Mouse (Mus musculus) heart, postnatal 0 days (tissue): Measurements from ENCODE around the gene Rxylt1. TPM values are rescaled to one million over a fixed set of nuclear protein-coding genes. Genes with fewer than 3 reads are reported as not detected.
A peak's percentile ranks its signal among the peaks of the same experiment; 100 is the strongest.

Experiments
- ATAC-seq: fragments of 200-750 bp; cut with Nextera tagmentation; 2 replicates; pipeline ENCODE4 v1.8.0; 2017; ENCODE audit warnings: low read depth, moderate number of reproducible peaks, moderate library complexity; ENCODE audit not compliant: insufficient read depth
- DNase-seq: peaks from one replicate; pipeline ENCODE4 v3.0.0-alpha.2; 2016; ENCODE audit warnings: low spot score
- H3K27ac ChIP-seq: fragments of 300-500 bp; sonication (generic); 2 replicates; pipeline ENCODE4 v1.5.1; 2014; ENCODE audit warnings: low read depth, mild to moderate bottlenecking
- H3K27me3 ChIP-seq: fragments of 300-500 bp; sonication (generic); 2 replicates; pipeline ENCODE4 v1.6.1; 2014; ENCODE audit warnings: low read length, mixed read lengths; ENCODE audit not compliant: control insufficient read depth, insufficient read depth
- H3K36me3 ChIP-seq: fragments of 300-500 bp; sonication (generic); replicated peaks from 2 replicates; pipeline ENCODE4 v1.6.1; 2014; ENCODE audit warnings: low read length, mixed read lengths; ENCODE audit not compliant: control insufficient read depth, insufficient read depth
- H3K4me1 ChIP-seq: fragments of 300-500 bp; sonication (generic); 2 replicates; pipeline ENCODE4 v1.6.1; 2014; ENCODE audit warnings: antibody characterized with exemption; ENCODE audit not compliant: control insufficient read depth, insufficient read depth
- H3K4me2 ChIP-seq: fragments of 300-500 bp; sonication (generic); 2 replicates; pipeline ENCODE4 v1.6.1; 2014; ENCODE audit warnings: low read depth, mild to moderate bottlenecking, low read length, moderate library complexity
- H3K4me3 ChIP-seq: fragments of 300-500 bp; sonication (generic); 2 replicates; pipeline ENCODE4 v1.5.1; 2014; ENCODE audit warnings: low read depth, low read length
- H3K9ac ChIP-seq: fragments of 300-500 bp; sonication (generic); replicated peaks from 2 replicates; pipeline ENCODE4 v1.6.1; 2014; ENCODE audit warnings: low read depth, low read length, mixed read lengths
- H3K9me3 ChIP-seq: fragments of 300-500 bp; sonication (generic); replicated peaks from 2 replicates; pipeline ENCODE4 v1.6.1; 2016; ENCODE audit warnings: low read length; ENCODE audit not compliant: control insufficient read depth
- CTCF ChIP-seq: IDR thresholded peaks from 2 replicates; pipeline ENCODE4 v1.5.1; 2016; ENCODE audit warnings: antibody characterized with exemption, control low read depth, low read depth
- EP300 ChIP-seq: IDR thresholded peaks from 2 replicates; pipeline ENCODE4 v1.6.1; 2016; ENCODE audit warnings: antibody characterized with exemption, low read depth
- WGBS: fragments of 180-500 bp; shearing (Covaris S2); extraction: QIAGEN DNeasy Blood & Tissue Kit; methylation state at CpG from one replicate; pipeline ENCODE4 v1.1.7; 2014; 5-methylcytosine and 5-hydroxymethylcytosine counted together
- polyA plus RNA-seq: library from polyadenylated mRNA; unstranded; fragments of >200 nt; fragmentation: Nextera tagmentation; extraction: Ambion mirVana; gene quantifications from 2 replicates; pipeline ENCODE4 v1.2.1, GENCODE M21; 2015
- total RNA-seq: library from RNA; depleted of rRNA; stranded (reverse); fragments of >200 nt; gene quantifications from 2 replicates; pipeline ENCODE4 v1.2.3, GENCODE M21; 2014; ENCODE audit warnings: low replicate concordance

The Rxylt1 gene
- total and polyA plus RNA-seq, 2 experiments from 2014 or later, result 13.2 to 48.9 TPM

- Histone ChIP-seq H3K4me2 (peak within 1 kb of the TSS; percentile 69), H3K9ac (peak within 1 kb of the TSS; percentile 68), H3K27me3 (peaks cover 24% of the 10 kb centered on the region; the same call in 1 of the 2 replicates), H3K4me3 (peak within 1 kb of the TSS; percentile 71), H3K4me1 (no peaks in the 10 kb centered on the region), H3K36me3 (no peaks in the 10 kb centered on the region), H3K9me3 (no peaks in the 10 kb centered on the region), H3K27ac (peak within 1 kb of the TSS; percentile 69)
- peak; percentile 77 for ATAC-seq
- WGBS, result under 1% methylated on average over 63 of the region's 79 CpGs
- DNase-seq, result peak; percentile 43
- TF ChIP-seq CTCF (no peak), EP300 (no peak)
These were observed 50.1 kb downstream of the Rxylt1 start, which contains the start of gene Srgap1 for GRCm38 (mm10) chr10:122046904-122047726. TSS of gene Srgap1 (minus strand) at chr10:122047315.

- H3K4me1 ChIP-seq, result no peaks in the 10 kb centered on the region
- no peaks in the 10 kb centered on the region for H3K9me3 ChIP-seq
- H3K4me3 ChIP-seq, result peak overlapping the region; percentile 71
- peaks cover 26% of the 10 kb centered on the region; the same call in 1 of the 2 replicates for H3K27me3 ChIP-seq
- ATAC-seq, result no peak
- TF ChIP-seq EP300, result no peak
- TF ChIP-seq CTCF, result no peak
- H3K36me3 ChIP-seq, result no peaks in the 10 kb centered on the region
- H3K4me2 ChIP-seq, result peak overlapping the region; percentile 69
- peak overlapping the region; percentile 68 for H3K9ac ChIP-seq
- no peak for DNase-seq
- peak overlapping the region; percentile 69 for H3K27ac ChIP-seq
- 2% methylated on average over 13 of the region's 13 CpGs for WGBS
These were observed 50.7 kb downstream of the Rxylt1 start for GRCm38 (mm10) chr10:122046511-122046903.

GRCm38 (mm10) chr10:122045946-122046345, 51.2 kb downstream of the Rxylt1 start:
- Histone ChIP-seq H3K4me2 (peak overlapping the region; percentile 69), H3K9ac (0 out of 2 replicates have a peak overlapping the region, but pooled peaks have one; percentile 68), H3K4me1 (no peaks in the 10 kb centered on the region), H3K27me3 (peaks cover 25% of the 10 kb centered on the region; the same call in 1 of the 2 replicates), H3K9me3 (no peaks in the 10 kb centered on the region), H3K36me3 (no peaks in the 10 kb centered on the region), H3K27ac (no peak overlapping the region), H3K4me3 (peak overlapping the region; percentile 71)
- WGBS, result 45% methylated on average over 9 of the region's 9 CpGs
- DNase-seq, result no peak
- no peak for ATAC-seq
- no peak for TF ChIP-seq EP300
- TF ChIP-seq CTCF, result no peak

- Histone ChIP-seq H3K4me2 (no peak overlapping the region), H3K36me3 (no peaks in the 10 kb centered on the region), H3K27ac (no peak overlapping the region), H3K9me3 (0 out of 2 replicates have a peak, but pooled peaks cover 6% of the 10 kb centered on the region), H3K4me1 (no peaks in the 10 kb centered on the region), H3K27me3 (peaks cover 19% of the 10 kb centered on the region; the same call in 1 of the 2 replicates), H3K9ac (no peak overlapping the region), H3K4me3 (no peak overlapping the region)
- 84% methylated on average over 4 of the region's 4 CpGs for WGBS
- TF ChIP-seq CTCF, result no peak
- TF ChIP-seq EP300, result no peak
- ATAC-seq (no peak), DNase-seq (no peak)
These were observed 52.2 kb downstream of the Rxylt1 start for GRCm38 (mm10) chr10:122044926-122045325.

GRCm38 (mm10) chr10:122040372-122040771, 56.8 kb downstream of the Rxylt1 start:
- Histone ChIP-seq H3K4me2 (no peak overlapping the region), H3K27me3 (0 out of 2 replicates have a peak, but pooled peaks cover 4% of the 10 kb centered on the region), H3K36me3 (no peaks in the 10 kb centered on the region), H3K27ac (no peak overlapping the region), H3K9ac (no peak overlapping the region), H3K4me3 (no peak overlapping the region), H3K9me3 (0 out of 2 replicates have a peak, but pooled peaks cover 6% of the 10 kb centered on the region), H3K4me1 (0 out of 2 replicates have a peak, but pooled peaks cover 5% of the 10 kb centered on the region)
- no peak for ATAC-seq
- no peak for DNase-seq
- TF ChIP-seq EP300 (no peak), CTCF (peak; percentile 34)
- 45% methylated on average over 4 of the region's 4 CpGs for WGBS
